ENCODE assay signal across 8 mouse cellular contexts in genomic region chr14:49723361-49724054, GRCm38 (mm10). TPM values are rescaled to one million over a fixed set of nuclear protein-coding genes. Genes with fewer than 3 reads are reported as not detected.
DNase-seq lines count a peak whose midpoint lies in the region; ATAC-seq lines count a peak whose summit lies in the region.

No protein-coding gene starts in this region.

- no peak overlapping the region for H3K4me3 ChIP-seq in forebrain, embryonic 14.5 days (ENCODE audit: low read depth, low read length)
- no peak overlapping the region for H3K4me3 ChIP-seq in forebrain, embryonic 11.5 days (ENCODE audit: low read depth, low read length)

- intact Hi-C loops in left cerebral cortex, postnatal 14 days (cut with DNase I), result no loop called here
- intact Hi-C loops in left cerebral cortex, postnatal 25 days (cut with DNase I), result loop anchor here (2.0 kb wide), 2 partner anchors 199 to 485 kb away; no protein-coding TSS in a partner anchor

- 54% methylated on average over 4 of the region's 4 CpGs for WGBS in forebrain, embryonic 14.5 days
- WGBS in forebrain, embryonic 11.5 days, result 60% methylated on average over 4 of the region's 4 CpGs

- no peaks in the 10 kb centered on the region for H3K9me3 ChIP-seq in forebrain, embryonic 14.5 days (replicated peaks; ENCODE audit: control insufficient read depth, low read length)
- H3K9me3 ChIP-seq in forebrain, embryonic 11.5 days (ENCODE audit: control insufficient read depth, low read length), result no peaks in the 10 kb centered on the region

- H3K27me3 ChIP-seq in forebrain, embryonic 14.5 days (replicated peaks; ENCODE audit: control insufficient read depth, insufficient read depth, low read length), result no peaks in the 10 kb centered on the region
- H3K27me3 ChIP-seq in forebrain, embryonic 11.5 days (ENCODE audit: control insufficient read depth, insufficient read depth, low read length), result no peaks in the 10 kb centered on the region

- DNase-seq in forebrain, embryonic 14.5 days (ENCODE audit: low spot score), result peak; percentile 57
- DNase-seq in forebrain, embryonic 11.5 days (ENCODE audit: low spot score), result no peak
- DNase-seq in left cerebral cortex, postnatal 14 days (ENCODE audit: low spot score in 2 of 2), result peak; percentile 31 to 43
- no peak for DNase-seq in left cerebral cortex, adult 11 months (ENCODE audit: low spot score)
- peak; percentile 73 for DNase-seq in brain, adult 2 months (ENCODE audit: low read depth, low spot score)
- peak; percentile 27 to 52 for DNase-seq in left cerebral cortex, postnatal 25 days (ENCODE audit: low spot score in 2 of 2)
- DNase-seq in thymus, postnatal 36 days, result no peak
- DNase-seq in spleen, postnatal 36 days (ENCODE audit: low spot score in 2 of 2), result no peak

- H3K9ac ChIP-seq in forebrain, embryonic 14.5 days (ENCODE audit: low read length), result no peak overlapping the region
- H3K9ac ChIP-seq in forebrain, embryonic 11.5 days (ENCODE audit: low read length), result no peak overlapping the region

- no peaks in the 10 kb centered on the region for H3K36me3 ChIP-seq in forebrain, embryonic 14.5 days (ENCODE audit: control insufficient read depth, insufficient read depth, low read length)
- no peaks in the 10 kb centered on the region for H3K36me3 ChIP-seq in forebrain, embryonic 11.5 days (ENCODE audit: control insufficient read depth, insufficient read depth, low read length)

- ATAC-seq in forebrain, embryonic 14.5 days, result peak; percentile 42; the same call in 1 of the 2 replicates
- no peak for ATAC-seq in forebrain, embryonic 11.5 days (replicated peaks; ENCODE audit: low FRiP score)

- H3K27ac ChIP-seq in forebrain, embryonic 14.5 days (ENCODE audit: low read depth, low read length), result no peak overlapping the region
- no peak overlapping the region for H3K27ac ChIP-seq in forebrain, embryonic 11.5 days (ENCODE audit: low read depth, low read length)

- H3K4me1 ChIP-seq in forebrain, embryonic 14.5 days (ENCODE audit: control insufficient read depth, insufficient read depth, low read length), result no peaks in the 10 kb centered on the region
- H3K4me1 ChIP-seq in forebrain, embryonic 11.5 days (replicated peaks; ENCODE audit: control insufficient read depth, insufficient read depth, low read length), result no peaks in the 10 kb centered on the region

- no peak overlapping the region for H3K4me2 ChIP-seq in forebrain, embryonic 14.5 days (ENCODE audit: low read length)
- no peak overlapping the region for H3K4me2 ChIP-seq in forebrain, embryonic 11.5 days (ENCODE audit: low read depth, low read length, severe bottlenecking)

RNA-seq across cellular contexts. Expression of gene Armh4, which starts 59.7 kb away (rescaled TPM):
- polyA plus RNA-seq in forebrain, embryonic 14.5 days (2014; fragmentation: Nextera tagmentation; extraction: Ambion mirVana), result 15.5 and 16.3 TPM in 2 replicates
- 22.6 and 26.5 TPM in 2 replicates for polyA plus RNA-seq in forebrain, embryonic 11.5 days (2014; fragmentation: Nextera tagmentation; extraction: Ambion mirVana)
- 10 to 100 TPM; 24.2 to 25.0 TPM for total RNA-seq in left cerebral cortex, postnatal 14 days (2021)
- total RNA-seq in left cerebral cortex, postnatal 25 days (2021), result 10 to 100 TPM; 22.9 to 25.6 TPM

Comparison
In these comparisons a context has a peak if more than half of its experiments do, and no peak if none do; other contexts are left out.
1. DNase-seq: peak in forebrain, embryonic 14.5 days (single experiment), left cerebral cortex, postnatal 14 days (2 of 2), brain, adult 2 months (single experiment) and left cerebral cortex, postnatal 25 days (2 of 2); none in forebrain, embryonic 11.5 days (single experiment), left cerebral cortex, adult 11 months (single experiment), thymus, postnatal 36 days (0 of 2) and spleen, postnatal 36 days (0 of 2).